Mouse (Mus musculus): ENCODE measurements around the gene Olfr878.

Gene Olfr878

GRCm38 (mm10) chr9:37917540-37917939 lies at the start of gene Olfr878:
TSS of gene Olfr878 (plus strand) at chr9:37917840.
- no peak for DNase-seq

- DNase-seq: no peak
Measured at GRCm38 (mm10) chr9:37870246-37870645, 47.4 kb upstream of the Olfr878 start.

DNA sequence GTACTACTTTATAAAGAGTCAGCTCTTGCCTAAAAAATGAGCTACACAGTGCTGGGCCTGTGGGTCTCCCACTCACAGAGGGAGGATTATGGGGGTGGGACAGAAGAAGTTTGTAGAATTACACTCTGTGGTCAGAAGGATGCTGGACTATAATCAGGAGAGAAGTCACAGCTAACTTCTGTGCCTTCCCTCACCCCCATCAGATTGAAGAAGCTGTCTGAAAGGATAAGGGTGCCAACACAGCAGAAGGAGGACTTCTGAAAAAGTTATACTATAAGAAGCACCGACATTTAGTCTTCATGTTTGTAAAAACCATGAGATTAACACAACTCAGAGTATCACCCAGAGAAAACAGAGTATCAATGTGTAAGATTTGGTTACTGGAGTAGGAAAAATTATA lies 46.5 kb upstream of the Olfr878 start:
- DNase-seq: no peak

DNA sequence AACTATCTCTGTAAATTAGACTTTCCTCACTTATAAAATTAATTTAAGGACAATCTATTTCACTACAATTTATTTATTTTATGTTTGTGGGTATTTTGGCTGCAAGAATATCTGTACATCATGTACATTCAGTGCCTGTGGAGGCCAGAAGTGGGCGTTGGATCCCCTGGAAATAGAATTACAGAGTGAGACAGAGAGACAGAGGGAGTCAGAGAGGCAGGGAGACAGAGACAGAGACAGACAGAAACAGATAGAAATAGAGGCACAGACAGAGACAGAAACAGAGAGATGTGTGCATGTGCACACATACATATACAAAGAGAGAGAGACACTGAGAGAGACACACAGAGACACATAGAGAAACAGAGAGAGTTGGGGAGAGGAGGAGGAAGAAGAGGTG lies 46.1 kb upstream of the Olfr878 start:
- DNase-seq: no peak

DNA sequence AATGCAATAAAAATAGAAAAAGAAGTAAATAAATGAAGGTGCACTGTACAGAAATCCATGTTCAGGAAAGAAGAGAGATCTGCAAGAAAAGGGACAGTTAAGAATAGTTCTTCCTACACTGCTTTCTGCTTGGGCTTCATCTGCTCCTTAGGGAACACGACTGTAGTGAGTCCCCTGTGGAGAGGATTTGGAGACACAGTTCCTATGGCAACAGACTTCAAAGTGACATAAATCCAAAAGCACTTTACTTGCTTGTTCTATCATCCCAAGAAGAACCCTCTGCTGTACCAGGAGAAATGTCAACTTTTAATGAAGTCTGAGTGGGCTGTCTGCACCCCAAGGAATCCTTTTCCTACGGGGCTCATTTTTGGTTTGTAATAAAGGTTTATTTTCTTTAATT lies 26.7 kb upstream of the Olfr878 start:
- no peak for DNase-seq

GRCm38 (mm10) chr9:37896661-37897060 lies 21.0 kb upstream of the Olfr878 start, which contains the start of gene Olfr145:
TSS of gene Olfr145 (plus strand) at chr9:37896724.
- DNase-seq: no peak

DNA sequence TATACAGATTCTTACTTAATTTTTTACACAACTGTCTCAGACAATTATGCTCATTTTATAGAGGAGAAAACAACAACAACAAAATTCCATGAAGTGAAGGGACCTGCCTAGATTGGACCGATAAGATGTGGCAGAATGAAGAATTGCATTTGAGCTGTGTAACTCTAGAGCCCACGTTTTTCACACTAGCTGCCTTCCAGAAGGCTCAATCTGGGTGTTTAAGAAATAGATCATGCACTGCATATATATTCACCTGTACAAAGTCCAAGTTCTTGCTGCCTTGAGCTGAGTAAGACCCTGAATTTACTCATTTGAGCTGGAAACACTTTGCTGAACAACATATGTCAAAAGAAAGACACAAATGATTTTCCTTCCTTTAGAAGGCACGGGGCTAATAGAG lies 12.1 kb upstream of the Olfr878 start:
- DNase-seq: no peak

GRCm38 (mm10) chr9:37918018-37918417 lies 378 bp downstream of the Olfr878 start:
- DNase-seq: no peak

- no peak for DNase-seq
Measured at GRCm38 (mm10) chr9:37924194-37924593, 6.6 kb downstream of the Olfr878 start.

- no peak for DNase-seq
Measured at GRCm38 (mm10) chr9:37925445-37925844, 7.8 kb downstream of the Olfr878 start.

DNA sequence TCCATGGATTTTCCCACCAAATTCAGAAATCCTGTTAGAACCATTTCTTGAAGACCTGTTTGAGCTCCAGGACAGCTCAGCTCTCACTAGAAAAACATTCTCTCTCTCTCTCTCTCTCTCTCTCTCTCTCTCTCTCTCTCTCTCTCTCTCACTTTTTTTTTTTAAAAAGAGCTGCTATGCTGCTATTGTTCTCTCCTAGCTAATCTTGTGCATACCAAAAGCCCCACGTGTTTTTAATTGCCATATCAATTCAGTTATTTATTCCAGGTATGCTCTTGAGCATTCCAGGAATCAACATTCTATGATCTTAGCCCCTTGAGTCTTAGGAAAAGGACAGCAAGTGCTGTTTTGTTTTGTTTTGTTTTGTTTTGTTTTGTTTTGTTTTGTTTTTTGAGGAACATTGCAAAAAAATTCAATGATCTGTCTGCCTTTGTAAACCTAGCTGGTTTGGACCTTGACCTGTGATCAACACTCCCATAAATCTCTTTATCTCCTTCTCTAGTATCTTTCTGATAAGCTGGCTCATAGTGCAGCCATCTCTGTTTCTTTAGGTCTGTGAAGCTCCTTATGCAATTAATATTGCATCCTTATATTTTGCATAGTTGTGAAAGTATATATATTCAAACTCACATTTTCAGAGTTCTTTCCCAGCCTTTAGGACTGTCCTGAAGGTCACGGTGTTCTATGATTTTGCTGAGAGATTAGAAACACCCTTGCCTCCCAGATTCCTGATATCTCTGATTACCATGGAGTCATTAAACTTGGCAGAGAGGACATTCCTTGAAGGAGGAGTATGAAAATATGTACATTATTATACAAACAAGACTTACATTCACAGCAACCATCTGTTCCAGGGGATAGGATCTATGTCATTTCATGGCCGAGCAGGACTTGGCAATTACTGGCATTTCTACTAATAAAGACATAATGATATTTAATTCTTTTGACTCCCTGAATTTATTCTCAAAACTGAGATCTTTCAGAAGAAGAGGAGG lies 8.7 kb downstream of the Olfr878 start:
- no peak for DNase-seq

DNA sequence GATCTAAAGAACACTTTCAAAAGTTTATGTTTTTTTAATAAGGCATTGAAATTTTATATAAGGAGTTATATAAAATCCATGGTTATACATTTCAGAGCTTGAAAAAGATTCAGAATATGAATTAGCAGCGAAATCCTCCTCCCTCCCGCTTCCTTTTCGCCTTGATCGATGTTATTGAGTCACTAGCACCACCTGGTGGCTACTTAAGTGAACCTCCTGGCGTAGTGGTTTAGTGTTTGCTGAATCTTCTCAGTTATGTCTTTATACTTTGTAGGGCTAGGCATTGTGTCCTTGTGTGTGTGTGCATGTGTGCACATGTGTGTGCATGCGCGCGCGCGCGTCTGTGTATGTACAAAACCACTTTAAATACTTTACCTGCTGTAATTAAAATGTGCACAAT lies 14.9 kb downstream of the Olfr878 start:
- peak; percentile 10 for DNase-seq

- no peak for DNase-seq
Measured at GRCm38 (mm10) chr9:37934146-37934545, 16.5 kb downstream of the Olfr878 start.

GRCm38 (mm10) chr9:37941167-37941566 lies 23.5 kb downstream of the Olfr878 start:
- DNase-seq: no peak

Data from kidney, adult 11 months (tissue).